Mouse (Mus musculus) heart, postnatal 10 days (tissue): ENCODE results near the gene Rflna. TPM values are rescaled to one million over a fixed set of nuclear protein-coding genes. Genes with fewer than 3 reads are reported as not detected.

Experiments used
- DNase-seq, 2 experiments: peaks; one replicate each; pipeline ENCODE4 v3.0.0; 2021
- intact Hi-C: fragments of 180-260 bp; cut with DNase I; formaldehyde crosslinking; loops from one replicate; pipeline ENCODE4 v1.15.1; 2025
- total RNA-seq, 2 experiments: library from RNA; stranded (reverse); gene quantifications; 2 replicates each; pipeline ENCODE4 v1.2.3; 2021

Gene Rflna
- total RNA-seq, 2 experiments from 2014 or later: 1.6 to 2.0 TPM

DNA sequence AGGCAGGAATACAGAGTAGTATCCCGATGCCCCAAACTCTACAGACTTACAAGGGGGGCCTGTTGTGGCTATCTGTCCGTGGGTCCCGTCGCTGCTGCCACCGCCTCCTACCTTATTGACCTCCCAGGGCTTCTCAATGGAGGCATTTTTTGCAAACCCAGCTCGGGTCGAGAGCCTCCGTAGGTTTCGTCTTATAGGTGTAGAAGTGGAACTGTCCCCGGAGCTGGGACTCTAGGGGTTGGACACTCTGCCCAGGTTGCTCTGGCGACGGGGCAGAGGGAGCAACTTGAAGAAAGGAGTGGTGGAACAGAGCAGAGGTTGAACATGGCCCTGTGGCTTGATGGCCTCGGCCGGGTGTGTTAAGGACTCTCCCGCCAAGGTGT lies 843 bp downstream of the Rflna start:
- no peak for DNase-seq
- intact Hi-C loops: loop anchor here (5.0 kb wide), 1 partner anchor 42 kb away; no protein-coding TSS in a partner anchor

DNA sequence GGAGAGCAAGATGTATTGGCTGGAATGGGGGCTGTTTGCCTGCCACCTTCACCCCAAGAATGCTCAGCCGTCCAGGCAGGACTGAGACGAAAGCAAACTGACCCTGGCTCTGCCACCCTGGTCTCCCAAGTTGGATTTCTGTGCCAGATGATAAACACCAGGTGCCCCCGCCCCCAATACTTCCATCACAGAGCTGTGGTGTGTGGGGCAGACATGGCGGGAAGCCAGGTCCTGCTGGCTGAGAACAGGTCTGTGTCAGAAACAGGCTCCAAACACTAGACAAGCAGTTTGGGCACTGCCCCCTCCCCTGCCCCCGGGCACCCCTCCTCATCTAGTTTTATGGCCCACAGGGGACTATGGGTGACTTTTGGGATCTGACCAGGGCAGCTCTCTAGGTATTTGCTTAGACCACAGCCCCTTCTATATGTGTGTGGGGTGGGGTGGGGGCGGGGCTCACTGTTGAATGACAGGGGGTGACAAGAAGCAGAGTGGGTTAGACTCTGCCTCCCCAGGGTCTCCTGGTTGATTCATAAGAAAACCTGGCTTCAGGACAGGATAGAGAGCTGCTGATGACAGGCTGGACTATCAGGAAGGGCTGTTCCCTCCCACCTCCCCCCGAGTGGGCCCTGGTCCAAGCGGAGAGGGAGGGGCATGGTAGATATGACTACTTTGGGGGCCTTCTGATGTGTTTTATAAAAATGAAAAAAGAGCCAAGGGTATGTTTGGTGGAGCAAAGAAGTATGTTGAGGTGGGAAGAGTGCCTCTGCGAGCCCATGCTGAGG lies 3.0 kb downstream of the Rflna start:
- intact Hi-C loops: no loop called here
- DNase-seq: no peak

DNA sequence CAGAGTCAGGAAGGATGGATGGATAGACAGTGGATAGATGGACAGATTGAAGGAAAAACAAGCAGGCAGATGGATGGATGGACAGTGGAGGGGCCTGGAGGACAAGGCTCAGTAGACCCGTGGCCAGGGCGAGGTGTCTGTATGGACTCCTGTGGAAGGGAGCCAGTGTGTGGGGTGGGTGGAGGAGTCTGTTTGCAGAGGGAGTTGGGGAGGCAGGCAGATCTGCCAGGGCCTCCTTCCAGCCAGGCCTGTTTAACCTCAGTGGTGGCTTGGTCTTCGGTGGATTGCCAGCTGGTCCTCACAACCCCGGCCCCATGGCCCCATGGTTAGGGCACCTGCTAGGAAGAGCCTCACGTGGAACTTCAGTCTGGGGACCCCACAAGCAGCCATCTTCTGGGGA lies 3.9 kb downstream of the Rflna start:
- intact Hi-C loops: no loop called here
- DNase-seq: no peak

DNA sequence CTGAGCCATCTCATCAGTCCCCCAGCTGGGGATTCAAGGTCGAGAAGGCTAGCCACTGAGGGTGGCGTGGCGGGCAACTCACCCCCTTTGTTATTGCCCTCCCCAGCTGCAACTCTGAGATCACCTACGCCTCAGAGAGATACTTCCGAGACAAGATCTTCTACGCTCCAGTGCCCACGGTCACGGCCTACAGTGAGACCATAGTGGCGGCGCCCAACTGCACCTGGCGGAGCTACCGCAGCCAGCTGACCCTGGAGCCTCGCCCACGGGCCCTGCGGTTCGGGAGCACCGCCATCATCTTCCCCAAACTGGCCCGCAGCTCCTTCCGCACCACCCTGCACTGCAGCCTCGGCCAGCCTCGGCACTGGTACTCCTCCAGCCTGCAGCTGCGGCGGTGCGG lies 8.1 kb downstream of the Rflna start:
- intact Hi-C loops: loop anchor here (5.0 kb wide), 1 partner anchor 256 kb away; no protein-coding TSS in a partner anchor
- no peak for DNase-seq

DNA sequence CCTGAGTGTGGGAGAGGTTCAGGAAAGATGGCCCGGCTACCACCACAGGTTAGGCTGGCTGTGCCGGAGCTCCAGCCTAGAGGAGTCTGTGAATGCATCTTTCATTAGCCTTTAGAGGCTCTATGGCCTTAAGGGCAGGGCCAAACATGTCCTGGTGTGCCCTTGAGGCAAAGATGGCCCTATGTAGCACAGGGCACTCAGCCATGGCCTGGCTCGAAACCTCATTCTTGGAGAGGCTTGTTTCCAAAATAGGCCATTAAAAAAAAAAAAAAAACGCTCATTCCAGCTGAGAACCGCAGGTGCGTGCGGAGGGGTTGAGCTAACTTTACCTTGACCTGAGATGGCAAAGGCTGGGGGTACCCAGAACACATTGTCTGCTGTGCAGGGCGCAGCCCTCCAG lies 8.6 kb downstream of the Rflna start:
- DNase-seq: peak; percentile 44 to 59
- intact Hi-C loops: loop anchor here (5.0 kb wide), 1 partner anchor 256 kb away; no protein-coding TSS in a partner anchor

DNA sequence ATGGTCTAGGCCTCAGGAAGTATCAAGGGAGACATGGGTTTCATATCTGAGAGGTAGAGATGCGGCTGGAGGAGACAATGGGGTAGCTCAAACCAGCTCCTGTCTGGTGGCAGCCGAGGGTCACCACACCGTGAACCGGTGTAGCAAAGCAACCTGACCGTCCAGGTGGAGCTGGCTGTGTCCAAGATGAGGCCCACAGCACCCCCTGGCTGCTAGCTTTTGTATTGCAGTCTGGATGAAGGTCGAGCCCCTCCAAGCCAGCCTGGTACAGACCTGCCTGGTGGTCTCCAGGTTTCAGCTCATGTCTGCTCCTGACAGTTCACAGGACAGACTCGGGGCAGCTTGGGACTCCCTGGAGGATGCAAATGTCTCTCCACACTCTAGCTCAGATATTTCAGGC lies 11.5 kb downstream of the Rflna start:
- peak; percentile 74 to 85 for DNase-seq
- intact Hi-C loops: loop anchor here (2.0 to 5.0 kb wide), 3 partner anchors 70 to 253 kb away; no protein-coding TSS in a partner anchor

DNA sequence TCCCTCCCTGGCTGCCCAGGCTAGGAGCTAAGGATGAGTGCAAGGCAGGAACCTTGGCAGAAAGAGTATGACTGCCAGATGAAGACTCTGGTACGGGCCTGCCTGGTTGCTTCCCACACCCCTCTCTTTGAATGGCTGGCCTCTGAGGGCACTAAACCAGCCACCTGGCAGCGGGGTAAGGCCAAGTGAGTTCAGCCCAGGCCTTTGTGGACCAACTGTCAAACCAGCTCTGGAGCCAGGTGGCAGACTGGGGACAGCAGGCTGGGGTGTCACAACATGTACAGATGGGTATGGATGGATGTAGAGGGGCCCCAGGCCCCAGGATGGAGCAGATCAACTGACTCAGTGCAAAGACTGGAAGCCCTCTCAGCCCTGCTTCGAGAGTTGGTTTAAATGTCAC lies 12.0 kb downstream of the Rflna start:
- no peak for DNase-seq
- intact Hi-C loops: loop anchor here (2.0 to 5.0 kb wide), 3 partner anchors 70 to 106 kb away; no protein-coding TSS in a partner anchor

DNA sequence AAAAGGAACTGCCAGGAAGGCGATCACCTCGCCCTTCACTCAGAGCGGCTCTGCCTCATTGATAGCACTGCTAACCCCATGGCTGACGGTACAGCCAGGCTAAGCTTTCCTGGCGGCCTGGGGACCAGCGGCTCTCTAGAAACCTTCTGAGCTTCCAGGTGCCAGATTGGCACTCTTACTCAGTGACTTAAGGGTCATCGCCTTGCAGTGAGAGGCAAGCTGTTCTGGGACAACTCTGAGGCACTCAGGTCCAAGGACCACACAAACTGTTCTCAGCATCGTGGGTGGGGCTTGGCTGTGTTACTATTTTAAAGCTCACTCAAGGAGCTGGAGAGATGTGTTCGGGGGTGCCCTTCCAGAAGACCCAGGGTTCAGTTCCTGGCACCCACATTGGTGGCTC lies 12.6 kb downstream of the Rflna start:
- intact Hi-C loops: loop anchor here (2.0 to 5.0 kb wide), 3 partner anchors 71 to 107 kb away; no protein-coding TSS in a partner anchor
- no peak for DNase-seq

DNA sequence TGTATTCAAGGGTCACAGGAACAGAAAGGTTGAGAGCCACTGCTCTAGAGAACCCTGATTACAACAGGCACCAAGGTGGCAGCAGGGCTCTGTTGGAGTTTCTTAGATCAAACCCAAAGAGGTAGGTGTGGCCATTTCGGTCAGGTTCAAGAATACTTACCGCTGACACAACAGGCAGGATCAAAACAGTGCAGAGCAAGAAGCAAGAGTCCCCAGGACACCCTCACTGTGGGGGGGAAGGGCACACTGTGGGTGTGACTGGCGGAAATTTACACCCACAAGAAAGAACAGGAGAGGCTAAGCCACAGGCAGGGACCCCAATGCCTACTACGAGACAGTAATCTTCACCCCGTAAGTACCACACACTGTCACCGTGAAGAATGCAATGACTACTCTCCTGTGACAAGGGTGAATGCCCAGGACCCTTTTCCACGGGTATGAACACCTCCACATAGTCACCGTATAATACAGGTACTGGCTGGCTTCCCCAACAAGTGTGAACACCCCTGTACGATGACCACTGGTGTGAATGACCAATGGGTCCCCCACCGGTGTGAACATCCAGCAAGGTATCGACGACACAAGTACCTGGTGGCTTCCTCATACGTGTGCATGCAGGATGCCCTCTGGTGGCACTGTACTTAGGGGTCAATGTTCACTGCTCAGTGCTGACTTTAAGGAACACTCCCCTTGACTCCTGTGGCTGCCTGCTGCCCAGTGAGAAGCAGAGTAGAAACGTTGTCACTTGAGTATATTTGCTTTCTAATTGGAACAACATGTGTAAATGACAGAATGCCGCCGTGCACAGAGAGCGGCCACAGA lies 13.6 kb downstream of the Rflna start:
- no peak for DNase-seq

DNA sequence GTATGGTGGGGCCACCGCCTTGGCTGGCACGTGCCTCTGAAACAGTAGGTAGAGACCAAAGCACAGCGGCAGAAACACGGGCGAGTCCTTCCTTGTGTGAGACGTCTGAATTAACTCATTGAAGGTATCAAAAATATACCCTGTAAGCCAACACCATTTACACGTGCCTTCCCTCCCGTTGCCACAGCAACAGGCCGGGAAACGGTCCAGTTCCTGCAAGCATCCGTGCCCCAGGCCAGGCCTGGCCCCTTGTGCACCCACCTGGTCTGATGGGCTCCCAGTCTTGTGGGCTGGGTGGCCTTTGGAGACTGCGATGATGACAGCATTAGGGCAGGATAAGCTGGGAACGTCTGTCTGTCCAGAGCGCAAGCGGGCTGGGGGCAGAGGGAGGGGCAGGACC lies 14.3 kb downstream of the Rflna start:
- no peak for DNase-seq
- intact Hi-C loops: loop anchor here (5.0 kb wide), 1 partner anchor 90 kb away; no protein-coding TSS in a partner anchor

More for the DNA sequence above, 13.6 kb downstream of the Rflna start:
- intact Hi-C loops: loop anchor here (5.0 kb wide), 1 partner anchor 91 kb away; no protein-coding TSS in a partner anchor

DNA sequence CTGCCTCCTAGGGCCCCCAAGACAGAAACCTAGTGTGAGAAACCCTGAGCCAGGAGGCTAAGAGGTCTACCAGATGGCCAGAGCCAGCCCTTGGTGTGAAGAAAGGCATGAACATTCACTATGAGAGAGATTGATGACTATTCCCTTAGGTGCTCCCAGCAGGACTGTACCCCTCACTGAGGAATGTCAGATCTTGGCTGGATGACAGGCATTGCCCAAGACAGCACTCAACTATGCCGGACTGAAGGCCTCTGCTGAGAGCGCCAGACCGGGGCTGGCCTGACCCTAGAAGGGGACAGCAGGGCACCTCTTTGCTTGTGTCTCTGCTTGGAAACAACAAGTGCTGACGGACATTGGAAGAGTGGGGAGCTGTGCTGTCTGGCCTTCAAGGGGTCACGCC lies 16.1 kb downstream of the Rflna start:
- intact Hi-C loops: loop anchor here (5.0 kb wide), 1 partner anchor 88 kb away; no protein-coding TSS in a partner anchor
- no peak for DNase-seq

DNA sequence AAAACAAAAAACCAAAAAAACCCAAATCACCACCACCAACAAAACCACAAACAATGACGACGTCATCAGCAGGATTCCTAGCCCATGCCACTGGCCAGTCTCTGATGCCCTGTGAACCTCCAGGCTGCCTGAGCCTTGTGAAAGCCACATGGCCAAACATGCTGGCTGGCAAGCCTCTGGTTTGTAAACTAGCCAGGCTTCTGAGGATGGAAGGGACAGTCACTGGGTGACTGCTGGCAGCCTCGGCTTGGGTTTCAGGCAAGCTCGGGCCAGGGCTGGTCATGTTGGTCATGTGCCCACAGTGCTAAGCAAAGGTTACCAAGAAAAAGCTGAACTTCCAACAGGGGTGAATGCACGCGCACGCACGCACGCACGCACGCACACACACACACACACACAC lies 18.3 kb downstream of the Rflna start:
- intact Hi-C loops: no loop called here
- DNase-seq: peak; percentile 69 to 75

DNA sequence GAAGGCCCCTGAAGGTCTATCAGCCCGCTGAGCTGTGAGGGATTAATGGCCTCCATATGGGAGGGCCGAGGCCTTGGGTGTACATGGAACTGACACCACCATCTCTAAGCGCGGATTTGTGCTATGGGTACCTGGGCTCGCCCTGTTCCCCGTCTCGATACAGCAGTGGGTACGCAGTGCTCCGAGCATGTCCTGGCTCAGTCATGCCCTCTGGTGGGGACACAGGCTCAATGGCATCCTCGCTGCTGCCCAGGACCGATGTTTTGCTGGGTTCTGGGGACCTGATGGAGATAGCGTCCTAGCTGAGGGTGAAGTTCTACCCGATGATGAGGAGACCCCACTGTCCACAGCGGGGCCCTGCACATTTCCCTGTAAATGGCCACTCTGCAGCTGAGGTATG lies 21.0 kb downstream of the Rflna start:
- DNase-seq: no peak
- intact Hi-C loops: no loop called here

DNA sequence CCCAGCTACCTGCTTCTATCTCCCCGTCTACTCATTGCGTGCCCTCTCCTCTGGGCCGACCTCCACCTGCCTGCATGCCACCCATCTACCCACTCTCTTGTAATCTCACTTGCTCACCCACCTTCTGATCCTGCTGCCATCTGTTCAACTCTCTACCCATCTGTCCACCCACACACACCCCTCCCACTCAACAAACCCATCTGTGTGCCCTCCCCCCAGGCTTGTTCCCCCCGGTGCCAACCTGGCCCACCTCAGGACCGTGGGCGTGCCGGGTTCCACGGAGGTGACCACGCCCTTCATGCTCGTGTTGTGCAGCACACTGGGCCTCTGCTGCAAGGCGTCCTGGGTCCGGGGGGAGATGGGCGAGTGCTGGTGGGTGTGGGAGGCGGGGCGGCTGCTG lies 25.4 kb downstream of the Rflna start:
- intact Hi-C loops: no loop called here
- no peak for DNase-seq

DNA sequence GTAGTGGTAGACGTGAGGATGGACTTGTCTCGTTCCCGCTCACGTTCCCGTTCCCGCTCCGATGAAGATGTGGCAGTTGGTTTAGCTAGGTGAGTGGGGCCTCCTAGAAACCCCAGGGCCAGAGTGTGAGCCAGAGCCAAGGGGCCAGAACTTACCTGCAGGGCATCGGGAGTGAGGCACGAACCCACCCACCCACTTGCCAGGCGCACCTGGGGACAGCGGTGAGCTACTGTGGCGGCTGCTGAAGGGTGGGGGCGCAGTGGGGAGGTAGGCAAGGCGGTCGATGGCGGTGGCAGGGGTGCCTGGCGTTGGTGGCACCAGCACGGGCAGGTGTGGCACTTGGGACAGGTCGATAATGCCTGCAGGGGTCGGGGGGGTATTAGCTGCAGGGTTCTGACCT lies 25.9 kb downstream of the Rflna start:
- DNase-seq: no peak
- intact Hi-C loops: no loop called here

DNA sequence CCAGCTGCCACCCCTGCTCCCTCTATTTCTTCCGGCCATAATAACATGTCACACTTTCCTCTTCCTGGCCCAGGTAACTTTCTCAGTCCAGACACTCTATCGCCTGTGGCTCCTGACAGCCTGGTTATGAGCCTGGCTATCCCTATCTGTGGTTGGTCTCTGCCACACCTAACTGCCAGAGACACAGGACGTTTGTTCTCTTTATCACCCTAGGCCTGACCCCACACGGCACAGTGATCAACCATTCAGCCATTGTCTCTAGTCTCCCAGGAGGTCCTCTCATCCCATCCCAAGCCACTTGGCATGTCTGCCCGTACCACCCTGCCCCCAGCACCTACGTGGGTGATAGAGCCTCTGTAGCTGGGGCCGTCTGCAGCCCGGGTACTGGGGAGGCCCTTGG lies 33.5 kb downstream of the Rflna start:
- DNase-seq: no peak
- intact Hi-C loops: no loop called here

DNA sequence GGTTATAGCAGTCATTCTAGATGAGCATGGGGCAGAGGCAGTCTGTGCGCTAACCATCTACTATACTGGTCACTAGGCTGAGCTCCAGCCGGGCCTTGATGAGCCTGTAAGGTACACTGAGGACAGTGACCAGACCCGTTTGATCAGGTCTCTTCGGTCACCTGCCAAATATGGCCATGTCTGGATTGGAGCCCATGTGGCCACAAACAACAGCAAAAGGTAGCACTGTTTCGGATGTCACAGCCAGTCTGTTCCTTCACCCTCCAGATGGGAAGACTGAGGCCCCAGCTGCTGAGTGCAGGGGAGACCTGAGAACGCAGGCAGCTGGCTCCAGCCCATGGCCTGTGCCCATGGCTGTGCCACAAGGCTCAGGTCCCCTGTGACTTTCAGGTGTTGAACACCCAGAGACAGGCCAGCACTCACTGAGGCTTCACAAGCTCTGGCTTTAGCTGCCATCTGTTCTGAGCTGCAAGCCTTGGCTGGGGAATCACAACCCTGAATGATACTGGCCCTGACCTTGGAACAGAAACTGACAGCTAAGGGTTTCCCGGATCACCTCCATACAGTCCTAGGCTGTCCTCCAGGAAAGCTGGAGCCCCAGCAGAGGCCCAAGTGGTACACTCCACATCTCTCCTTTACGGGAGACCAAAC lies 36.5 kb downstream of the Rflna start:
- intact Hi-C loops: no loop called here
- DNase-seq: peak in 1 of 2 experiments; percentile 42

DNA sequence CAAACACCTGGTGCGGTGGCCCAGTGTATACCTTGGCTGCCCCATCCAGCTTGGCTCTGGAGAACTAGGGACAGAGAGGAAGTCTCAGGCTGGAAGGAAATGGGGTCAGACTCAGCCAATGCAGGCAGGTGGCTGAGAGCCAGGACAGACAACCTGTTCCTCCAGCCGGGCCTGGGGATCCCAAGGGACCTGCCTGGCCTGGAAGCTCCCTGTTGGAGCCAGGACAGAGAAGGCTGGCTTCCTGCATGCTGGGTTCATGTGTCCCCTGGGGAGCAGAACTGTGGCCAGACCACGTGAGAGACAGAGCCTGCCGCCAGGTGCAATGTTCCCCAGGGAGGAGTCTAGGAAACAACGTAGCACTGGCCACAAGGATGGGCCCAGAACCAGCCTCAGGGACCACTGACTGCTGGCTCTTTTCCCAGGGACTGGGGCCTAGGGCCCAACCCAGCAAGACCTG lies 37.1 kb downstream of the Rflna start:
- intact Hi-C loops: no loop called here
- DNase-seq: peak; percentile 90 to 92

DNA sequence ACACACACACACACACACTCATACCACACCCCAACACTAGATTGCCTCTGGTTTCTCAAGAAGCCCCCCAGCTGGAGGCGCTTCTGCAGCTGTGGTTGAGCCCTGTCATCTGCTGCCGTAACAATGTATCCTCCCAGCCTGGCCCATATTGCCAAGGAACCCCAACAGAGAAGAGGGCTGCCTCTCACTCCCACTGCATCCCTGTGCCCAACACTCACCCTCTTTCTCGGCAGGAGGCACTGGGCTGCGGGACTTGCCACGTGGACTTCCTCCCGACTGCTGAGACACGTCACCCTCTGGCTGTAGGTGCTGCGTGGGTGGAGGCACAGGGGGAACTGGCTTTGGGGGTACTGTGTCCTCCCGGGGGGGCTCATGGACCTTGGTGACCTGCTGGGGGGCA lies 38.6 kb downstream of the Rflna start:
- intact Hi-C loops: no loop called here
- DNase-seq: no peak

DNA sequence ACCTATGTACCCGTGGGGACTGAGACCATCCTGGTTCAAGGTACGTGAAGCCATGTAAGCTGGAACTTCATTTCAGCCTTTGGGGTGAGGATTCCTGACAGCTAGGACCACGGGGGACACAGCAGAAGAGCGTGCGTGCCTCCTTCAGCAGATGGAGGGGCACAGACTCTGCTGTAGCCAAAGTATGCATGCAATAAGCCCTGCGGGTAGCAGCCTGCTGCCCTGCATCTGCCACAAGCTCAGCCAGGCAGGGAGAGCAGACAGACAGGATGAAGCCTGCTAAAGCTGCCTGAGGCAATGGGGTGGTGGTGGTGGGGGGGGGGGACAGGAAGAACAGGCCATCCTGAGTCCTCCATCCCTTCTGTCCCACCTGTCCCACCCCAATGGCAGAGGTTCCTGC lies 40.4 kb downstream of the Rflna start:
- DNase-seq: no peak

DNA sequence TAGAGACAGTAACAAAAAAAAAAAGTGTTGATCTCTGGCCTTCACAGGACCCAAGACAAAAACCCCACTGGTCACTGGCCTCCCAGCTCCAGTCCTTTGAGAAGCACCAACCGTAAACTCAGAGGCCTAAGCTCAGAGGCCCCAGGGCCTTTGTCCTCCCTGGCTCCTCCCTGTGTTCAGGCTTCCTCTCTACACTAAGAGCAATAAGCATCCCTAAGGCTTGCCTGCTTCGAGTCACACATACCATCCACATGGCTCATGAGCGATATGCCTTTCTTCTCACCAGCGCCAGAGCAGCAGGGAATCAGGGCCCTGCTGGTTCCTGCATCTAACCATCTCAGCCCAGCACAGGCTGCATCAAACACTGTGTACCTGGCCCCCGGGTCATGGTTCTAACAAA lies 42.2 kb downstream of the Rflna start:
- intact Hi-C loops: no loop called here

More for the DNA sequence above, 40.4 kb downstream of the Rflna start:
- intact Hi-C loops: no loop called here

More for the DNA sequence above, 42.2 kb downstream of the Rflna start:
- no peak for DNase-seq
